Mouse (Mus musculus) megakaryocyte, embryonic 14.5 days (primary cell): ENCODE measurements around the gene Myl10. TPM values are rescaled to one million over a fixed set of nuclear protein-coding genes. Genes with fewer than 3 reads are reported as not detected.
"Not testable (repeated sequence)": the region's sequence is repeated elsewhere in the genome, so short reads cannot be mapped to it uniquely, and the experiment has no call there.

Source experiments
- H3K27me3 ChIP-seq: replicated peaks from 2 replicates; pipeline ENCODE3; 2012; ENCODE audit warnings: inconsistent platforms
- H3K36me3 ChIP-seq: replicated peaks from 2 replicates; pipeline ENCODE3; 2012; ENCODE audit warnings: low read length, inconsistent platforms, mixed read lengths
- H3K4me1 ChIP-seq: 2 replicates; pipeline ENCODE4 v1.6.1; 2012; ENCODE audit warnings: inconsistent platforms
- H3K4me3 ChIP-seq: replicated peaks from 2 replicates; pipeline ENCODE3; 2012; ENCODE audit warnings: moderate library complexity, mild to moderate bottlenecking, inconsistent platforms
- H3K9me3 ChIP-seq: 2 replicates; pipeline ENCODE4 v1.6.1; 2012; ENCODE audit warnings: inconsistent platforms
- FLI1 ChIP-seq: IDR thresholded peaks from 2 replicates; pipeline ENCODE4 v1.6.1; 2012; ENCODE audit warnings: low read length, inconsistent platforms, mixed read lengths
- GATA1 ChIP-seq: IDR thresholded peaks from 3 replicates; pipeline ENCODE4 v1.6.1; 2012; ENCODE audit warnings: mixed read lengths, low read length, inconsistent platforms, borderline replicate concordance
- polyA plus RNA-seq: library from polyadenylated mRNA; stranded (reverse); fragments of >175 nt; gene quantifications from 2 replicates; pipeline ENCODE4 v1.2.3, GENCODE M21; 2012; ENCODE audit warnings: low replicate concordance; ENCODE audit not compliant: insufficient read depth

The Myl10 gene
- 0.21 TPM in 1 of 2 replicates, not detected in the other for polyA plus RNA-seq

DNA sequence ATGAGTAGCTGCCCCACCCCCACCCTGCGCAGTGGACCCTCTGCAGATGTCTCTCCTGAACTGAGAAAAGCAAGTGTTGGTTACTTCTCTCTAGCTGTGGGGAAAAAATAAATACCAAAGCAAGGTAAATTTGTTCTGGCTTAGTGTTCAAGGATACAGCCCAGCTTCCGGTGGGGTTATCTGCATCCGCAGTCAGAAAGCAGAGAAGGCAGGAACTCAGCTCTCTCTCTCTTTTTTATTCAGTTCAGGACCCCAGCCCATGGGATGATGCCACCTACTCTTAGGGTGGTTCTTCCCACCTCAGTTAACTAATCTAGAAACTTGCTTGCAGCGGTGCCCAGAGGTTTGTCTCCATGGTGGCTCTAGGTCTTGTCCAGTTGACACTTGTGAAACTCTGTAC, at the start of gene Myl10:
TSS of gene Myl10 (plus strand) at position 363 of the 400 bp plus-strand sequence.
- peaks cover 26% of the 10 kb centered on the region for H3K4me1 ChIP-seq
- no peak within 1 kb of the TSS for H3K4me3 ChIP-seq

DNA sequence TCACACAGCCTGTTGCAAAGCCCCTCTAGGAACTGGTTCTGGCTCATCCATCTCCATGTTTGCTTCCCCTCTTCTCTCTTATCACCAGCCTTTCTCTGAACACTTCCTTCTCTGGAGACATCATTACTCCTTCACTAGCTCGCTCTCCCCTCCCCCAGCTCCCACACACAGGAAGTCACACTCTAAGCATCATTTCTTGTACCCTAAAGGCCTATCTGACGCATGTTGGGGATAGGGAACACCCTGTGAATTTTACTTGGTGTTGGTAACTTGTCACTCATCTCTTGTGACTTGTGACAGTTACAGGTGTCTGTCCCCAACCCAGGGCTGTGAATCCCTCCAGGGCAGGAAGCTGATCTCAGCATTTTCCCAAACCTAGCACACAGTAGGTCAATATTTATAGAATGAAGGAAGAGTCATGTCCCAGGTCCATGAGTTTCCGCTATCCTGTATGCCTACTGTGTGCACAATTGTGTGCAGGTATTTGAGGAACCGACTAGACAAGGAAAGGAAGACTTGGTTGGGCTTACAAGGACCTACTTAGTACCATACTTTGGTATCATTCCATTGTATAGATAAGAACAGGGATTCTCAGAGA, 46.1 kb upstream of the Myl10 start:
- TF ChIP-seq GATA1 (no peak), FLI1 (no peak)
- Histone ChIP-seq H3K36me3 (no peaks in the 10 kb centered on the region), H3K4me3 (no peak overlapping the region), H3K27me3 (peaks cover 4% of the 10 kb centered on the region), H3K4me1 (peaks cover 32% of the 10 kb centered on the region), H3K9me3 (no peaks in the 10 kb centered on the region)

More for the DNA sequence above, at the start of gene Myl10:
- peaks cover 39% of the 10 kb centered on the region for H3K27me3 ChIP-seq
- no peaks in the 10 kb centered on the region for H3K9me3 ChIP-seq
- no peak for TF ChIP-seq GATA1
- no peak for TF ChIP-seq FLI1
- H3K36me3 ChIP-seq: no peaks in the 10 kb centered on the region

DNA sequence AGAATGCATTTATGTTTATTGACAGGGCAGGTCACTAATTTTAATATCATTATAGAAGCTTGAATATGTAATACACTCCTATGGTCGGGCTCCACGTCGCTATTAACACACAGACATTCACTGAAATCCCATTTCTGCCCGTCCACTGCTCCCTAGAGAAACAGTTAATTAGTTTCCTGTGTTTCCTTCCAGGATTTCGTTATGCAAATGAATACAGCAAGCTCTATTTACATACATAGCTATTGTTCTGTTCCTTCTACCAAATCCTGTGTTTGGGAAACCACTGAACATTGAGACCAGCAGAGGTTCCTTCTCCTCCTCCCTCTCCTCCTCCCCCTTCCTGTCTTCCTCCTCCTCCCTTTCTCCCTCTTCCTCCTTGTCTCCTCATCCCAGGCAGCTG, 43.9 kb upstream of the Myl10 start:
- H3K27me3 ChIP-seq: no peaks in the 10 kb centered on the region
- TF ChIP-seq FLI1: no peak
- no peaks in the 10 kb centered on the region for H3K9me3 ChIP-seq
- peaks cover 32% of the 10 kb centered on the region for H3K4me1 ChIP-seq
- no peak overlapping the region for H3K4me3 ChIP-seq
- H3K36me3 ChIP-seq: no peaks in the 10 kb centered on the region

DNA sequence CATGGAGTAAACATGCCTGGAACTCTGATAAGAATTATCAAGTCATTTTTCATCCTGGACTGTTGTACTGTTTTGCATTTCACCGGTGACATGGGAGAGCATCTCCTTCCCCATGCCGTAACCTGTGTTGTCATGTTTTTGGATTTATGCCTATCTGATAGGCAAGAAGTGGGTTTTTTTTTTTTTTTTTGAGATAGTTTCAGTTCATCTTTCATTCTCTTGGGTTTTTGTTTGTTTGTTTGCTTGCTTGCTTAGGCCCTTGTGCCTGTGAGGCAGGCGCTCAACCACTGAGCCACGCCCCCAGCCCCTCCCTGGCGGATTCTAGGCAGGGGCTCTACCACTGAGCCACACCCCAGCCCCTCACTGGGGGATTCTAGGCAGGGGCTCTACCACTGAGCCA, 43.3 kb upstream of the Myl10 start:
- TF ChIP-seq GATA1: no peak
- no peak for TF ChIP-seq FLI1
- Histone ChIP-seq H3K27me3 (no peaks in the 10 kb centered on the region), H3K4me1 (peaks cover 34% of the 10 kb centered on the region)

DNA sequence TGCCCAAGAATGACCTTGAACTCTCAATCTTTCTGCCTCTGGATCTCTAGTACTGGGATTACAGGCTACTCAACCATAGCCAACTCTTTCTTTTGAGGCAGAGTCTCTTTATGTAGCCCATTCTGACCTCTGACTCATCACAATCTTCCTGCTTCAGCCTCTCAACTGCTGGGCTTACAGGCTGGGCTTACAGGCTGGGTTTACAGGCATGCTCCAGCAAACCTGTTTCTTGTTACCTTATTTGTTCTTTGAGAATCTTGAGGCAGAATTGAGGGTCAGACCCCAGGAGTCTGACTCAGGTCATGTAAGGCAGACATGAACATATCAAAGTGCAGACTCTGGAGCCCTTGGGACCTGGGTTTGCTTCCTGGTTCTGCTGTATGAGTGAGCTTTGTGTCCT, 38.5 kb upstream of the Myl10 start:
- Histone ChIP-seq H3K4me1 (peaks cover 9% of the 10 kb centered on the region), H3K27me3 (peaks cover 2% of the 10 kb centered on the region), H3K36me3 (no peaks in the 10 kb centered on the region), H3K4me3 (no peak overlapping the region), H3K9me3 (no peaks in the 10 kb centered on the region)
- TF ChIP-seq FLI1 (no peak), GATA1 (no peak)

More for the DNA sequence above, 43.3 kb upstream of the Myl10 start:
- Histone ChIP-seq H3K36me3 (no peaks in the 10 kb centered on the region), H3K4me3 (no peak overlapping the region), H3K9me3 (no peaks in the 10 kb centered on the region)

DNA sequence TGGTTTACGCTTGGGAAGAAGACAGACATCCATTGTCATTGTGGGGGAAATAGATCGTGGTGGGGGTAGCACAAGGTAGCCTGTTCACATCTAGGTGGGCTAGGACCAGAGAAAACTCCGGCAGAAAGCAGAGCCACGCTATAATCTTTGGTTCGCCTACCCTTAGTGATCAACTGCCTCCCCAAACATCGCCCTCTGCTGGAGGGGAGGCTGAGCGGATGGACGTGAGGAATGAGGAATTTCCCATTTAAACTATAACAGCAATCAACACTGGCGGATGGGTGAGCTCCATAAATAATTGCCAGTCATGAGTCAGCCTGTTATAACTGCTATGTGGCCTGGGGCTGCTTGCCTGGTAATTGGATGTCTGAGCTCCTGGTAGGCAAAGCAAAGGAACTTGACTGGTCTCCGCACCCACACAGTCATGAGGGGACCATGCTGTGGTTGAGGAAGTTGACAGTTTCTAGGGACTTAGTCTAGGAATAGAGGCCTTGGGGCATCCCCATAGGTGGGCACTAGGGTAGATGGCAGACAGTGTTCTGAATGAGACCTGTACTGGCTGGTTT, 36.0 kb upstream of the Myl10 start:
- TF ChIP-seq FLI1 (no peak), GATA1 (no peak)
- no peaks in the 10 kb centered on the region for H3K36me3 ChIP-seq
- peaks cover 7% of the 10 kb centered on the region; the same call in 1 of the 2 replicates for H3K4me1 ChIP-seq
- no peaks in the 10 kb centered on the region for H3K9me3 ChIP-seq
- no peak overlapping the region for H3K4me3 ChIP-seq
- peaks cover 2% of the 10 kb centered on the region for H3K27me3 ChIP-seq

DNA sequence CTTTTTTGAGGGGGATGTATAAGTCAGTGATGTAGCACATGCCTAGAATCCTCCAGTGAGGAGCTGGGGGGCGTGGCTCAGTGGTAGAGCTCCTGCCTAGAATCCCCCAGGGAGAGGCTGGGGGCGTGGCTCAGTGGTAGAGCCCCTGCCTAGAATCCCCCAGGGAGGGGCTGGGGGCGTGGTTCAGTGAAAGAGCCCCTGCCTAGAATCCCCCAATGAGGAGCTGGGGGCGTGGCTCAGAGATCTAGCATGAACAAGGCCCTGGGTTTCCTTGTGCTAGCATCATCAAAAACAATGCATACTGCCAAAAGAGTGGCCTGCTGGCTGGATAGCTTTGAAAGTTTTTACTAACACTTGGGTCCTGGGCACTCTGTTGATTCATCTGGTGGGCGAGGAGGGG, 32.2 kb upstream of the Myl10 start:
- H3K4me1 ChIP-seq: peaks cover 20% of the 10 kb centered on the region
- H3K36me3 ChIP-seq, H3K4me3 ChIP-seq, H3K27me3 ChIP-seq, H3K9me3 ChIP-seq: not testable (repeated sequence)

GRCm38 (mm10) chr5:136662281-136662680, 30.7 kb upstream of the Myl10 start:
- TF ChIP-seq FLI1 (no peak), GATA1 (no peak)
- no peaks in the 10 kb centered on the region for H3K36me3 ChIP-seq
- peaks cover 16% of the 10 kb centered on the region for H3K27me3 ChIP-seq

GRCm38 (mm10) chr5:136662822-136663221, 30.1 kb upstream of the Myl10 start:
- H3K4me1 ChIP-seq: peaks cover 17% of the 10 kb centered on the region
- H3K4me3 ChIP-seq: no peak overlapping the region
- H3K9me3 ChIP-seq: no peaks in the 10 kb centered on the region
- no peaks in the 10 kb centered on the region for H3K36me3 ChIP-seq
- H3K27me3 ChIP-seq: peaks cover 19% of the 10 kb centered on the region
- TF ChIP-seq FLI1 (no peak), GATA1 (no peak)

More at GRCm38 (mm10) chr5:136662281-136662680, 30.7 kb upstream of the Myl10 start:
- H3K9me3 ChIP-seq: no peaks in the 10 kb centered on the region
- no peak overlapping the region for H3K4me3 ChIP-seq
- H3K4me1 ChIP-seq: peaks cover 17% of the 10 kb centered on the region

DNA sequence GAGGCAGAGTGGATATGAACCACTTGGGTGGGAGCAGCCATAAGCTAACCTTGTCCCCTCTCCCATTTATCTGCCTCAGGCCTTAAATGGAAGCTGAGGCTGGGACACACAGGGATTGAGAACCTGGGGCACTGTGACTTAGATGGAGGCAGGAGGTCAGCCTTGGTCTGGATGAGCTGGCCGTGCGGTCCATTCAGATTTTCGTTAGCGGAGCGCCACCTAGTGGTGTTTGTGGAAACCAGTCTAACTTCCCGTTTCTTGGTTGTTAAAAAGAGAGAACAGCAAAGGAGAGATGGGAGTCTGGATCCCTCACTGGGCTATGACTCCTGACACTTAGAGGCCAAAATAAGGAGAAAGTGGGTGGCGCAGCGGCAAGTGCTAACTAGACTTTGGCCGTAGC, 28.4 kb upstream of the Myl10 start:
- H3K27me3 ChIP-seq: peaks cover 23% of the 10 kb centered on the region
- H3K4me1 ChIP-seq: peaks cover 17% of the 10 kb centered on the region
- no peak for TF ChIP-seq GATA1
- TF ChIP-seq FLI1: no peak
- peak overlapping the region; percentile 40 for H3K4me3 ChIP-seq
- H3K9me3 ChIP-seq: no peaks in the 10 kb centered on the region
- no peaks in the 10 kb centered on the region for H3K36me3 ChIP-seq
